Comparison of ENCODE assay signal across 8 mouse cellular contexts in the genomic region with DNA sequence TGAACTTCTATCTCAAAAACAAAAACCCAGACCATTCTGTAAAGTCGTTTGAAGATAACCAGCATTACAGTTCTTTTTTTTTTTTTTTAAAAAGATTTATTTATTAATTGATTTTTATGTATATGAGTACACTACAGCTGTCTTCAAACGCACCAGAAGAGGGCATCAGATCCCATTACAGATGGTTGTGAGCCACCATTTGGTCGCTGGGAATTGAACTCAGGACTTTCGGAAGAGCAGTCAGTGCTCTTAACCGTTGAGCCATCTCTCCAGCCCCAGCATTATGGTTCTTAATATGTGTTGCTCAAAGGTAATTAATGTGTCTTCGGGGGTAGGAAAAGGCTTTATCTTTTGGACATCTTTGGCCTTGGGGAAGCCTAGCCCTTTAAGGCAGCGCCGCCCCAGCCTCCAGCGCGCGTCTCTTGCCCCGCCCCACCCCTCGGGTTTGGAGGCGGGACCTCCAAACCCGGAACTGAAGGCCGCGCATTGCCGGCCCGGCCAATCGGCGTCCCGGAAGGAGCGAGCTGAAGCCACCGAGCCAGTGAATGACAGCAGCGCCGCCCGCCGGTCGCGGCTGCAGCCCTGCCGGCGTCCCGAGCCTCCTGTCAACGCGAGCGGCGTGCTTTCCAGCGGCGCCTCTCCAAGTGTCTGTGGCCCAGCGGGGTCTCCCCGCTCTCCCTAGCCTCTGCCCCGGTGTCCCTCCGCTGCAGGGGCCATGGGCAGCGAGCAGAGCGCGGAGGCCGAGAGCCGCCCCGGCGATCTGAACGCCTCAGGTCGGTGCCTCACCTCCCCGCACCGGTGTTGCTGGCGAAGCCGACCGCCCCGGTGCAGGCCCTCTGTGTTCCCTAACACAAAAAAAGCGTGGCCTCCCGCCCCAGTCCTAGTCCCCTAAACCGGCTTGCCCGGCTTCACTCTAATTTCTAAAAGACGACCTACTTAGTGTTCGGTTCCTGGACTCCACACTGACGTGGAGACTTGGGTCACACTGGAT. TPM values are rescaled to one million over a fixed set of nuclear protein-coding genes. Genes with fewer than 3 reads are reported as not detected.
DNase-seq lines count a peak whose midpoint lies in the region; ATAC-seq and TF ChIP-seq lines count a peak whose summit lies in the region.

No protein-coding gene starts in this region.

- peak overlapping the region; percentile 75 for H3K4me2 ChIP-seq in heart, embryonic 12.5 days
- H3K4me2 ChIP-seq in kidney, postnatal 0 days (ENCODE audit: low read length): peak overlapping the region; percentile 86
- peak overlapping the region; percentile 78 for H3K4me2 ChIP-seq in liver, embryonic 11.5 days
- H3K4me2 ChIP-seq in stomach, embryonic 14.5 days (replicated peaks; ENCODE audit: low read depth, low read length): peak overlapping the region; percentile 77

- H3K4me3 ChIP-seq in C2C12 (ENCODE audit: insufficient read depth, poor library complexity, severe bottlenecking): peak overlapping the region; percentile 51
- peak overlapping the region; percentile 95 for H3K4me3 ChIP-seq in erythroblast, embryonic 14.5 days (replicated peaks)
- H3K4me3 ChIP-seq in heart, embryonic 12.5 days: peak overlapping the region; percentile 69
- peak overlapping the region; percentile 69 for H3K4me3 ChIP-seq in kidney, postnatal 0 days (replicated peaks; ENCODE audit: low read depth, low read length)
- H3K4me3 ChIP-seq in liver, embryonic 11.5 days (ENCODE audit: low read depth, low read length): peak overlapping the region; percentile 85
- peak overlapping the region; percentile 59 for H3K4me3 ChIP-seq in stomach, embryonic 14.5 days (ENCODE audit: low read depth, low read length)

- no peaks in the 10 kb centered on the region for H3K36me3 ChIP-seq in C2C12 (ENCODE audit: control insufficient read depth, insufficient read depth)
- H3K36me3 ChIP-seq in erythroblast, embryonic 14.5 days (ENCODE audit: control insufficient read depth): peaks cover 15% of the 10 kb centered on the region
- H3K36me3 ChIP-seq in heart, embryonic 12.5 days: peaks cover 3% of the 10 kb centered on the region; the same call in 1 of the 2 replicates
- no peaks in the 10 kb centered on the region for H3K36me3 ChIP-seq in kidney, postnatal 0 days (ENCODE audit: insufficient read depth, low read length)
- H3K36me3 ChIP-seq in liver, embryonic 11.5 days (ENCODE audit: control insufficient read depth, insufficient read depth, low read length): no peaks in the 10 kb centered on the region
- H3K36me3 ChIP-seq in stomach, embryonic 14.5 days (ENCODE audit: control insufficient read depth, insufficient read depth, low read length): no peaks in the 10 kb centered on the region

- peak; percentile 98 for DNase-seq in brain, embryonic 14.5 days (ENCODE audit: low read depth)
- peak; percentile 96 for DNase-seq in kidney, postnatal 0 days (ENCODE audit: low spot score)
- peak; percentile 89 for DNase-seq in liver, embryonic 11.5 days (ENCODE audit: low spot score)
- DNase-seq in naive thymus-derived CD4-positive, alpha-beta T cell, adult 2 months (ENCODE audit: low read depth): peak; percentile 96

- no peaks in the 10 kb centered on the region for H3K9me3 ChIP-seq in erythroblast, embryonic 14.5 days (ENCODE audit: control insufficient read depth, low read length)
- no peaks in the 10 kb centered on the region for H3K9me3 ChIP-seq in heart, embryonic 12.5 days (replicated peaks)
- H3K9me3 ChIP-seq in kidney, postnatal 0 days (replicated peaks; ENCODE audit: low read length): no peaks in the 10 kb centered on the region
- H3K9me3 ChIP-seq in liver, embryonic 11.5 days (ENCODE audit: control insufficient read depth, low read length): no peaks in the 10 kb centered on the region
- no peaks in the 10 kb centered on the region for H3K9me3 ChIP-seq in stomach, embryonic 14.5 days (ENCODE audit: control insufficient read depth, low read depth, low read length)

- peaks cover 19% of the 10 kb centered on the region for H3K4me1 ChIP-seq in erythroblast, embryonic 14.5 days (ENCODE audit: control insufficient read depth)
- no peaks in the 10 kb centered on the region for H3K4me1 ChIP-seq in heart, embryonic 12.5 days (replicated peaks)
- no peaks in the 10 kb centered on the region for H3K4me1 ChIP-seq in kidney, postnatal 0 days (replicated peaks; ENCODE audit: insufficient read depth, low read length)
- H3K4me1 ChIP-seq in liver, embryonic 11.5 days (replicated peaks; ENCODE audit: control insufficient read depth, insufficient read depth, low read length): peaks cover 6% of the 10 kb centered on the region
- H3K4me1 ChIP-seq in stomach, embryonic 14.5 days (ENCODE audit: control insufficient read depth, insufficient read depth, low read length): peaks cover 5% of the 10 kb centered on the region; the same call in 1 of the 2 replicates

- H3K27ac ChIP-seq in heart, embryonic 12.5 days (ENCODE audit: poor library complexity, severe bottlenecking): peak overlapping the region; percentile 32; the same call in 1 of the 2 replicates
- H3K27ac ChIP-seq in kidney, postnatal 0 days: peak overlapping the region; percentile 65; the same call in 1 of the 2 replicates
- peak overlapping the region; percentile 82 for H3K27ac ChIP-seq in liver, embryonic 11.5 days (ENCODE audit: low read depth, low read length)
- 0 out of 2 replicates have a peak overlapping the region, but pooled peaks have one; percentile 6 for H3K27ac ChIP-seq in stomach, embryonic 14.5 days (ENCODE audit: low read length)

- peak; percentile 88 for TF ChIP-seq POLR2A in brain, embryonic 14.5 days (IDR thresholded peaks at IDR 0.05; ENCODE audit: borderline replicate concordance, extremely low read depth, insufficient read depth, insufficient read length, poor library complexity, severe bottlenecking)

- H3ac ChIP-seq in C2C12 (ENCODE audit: control insufficient read depth, insufficient read length, low read depth): peak overlapping the region; percentile 98

- H3K79me3 ChIP-seq in C2C12 (ENCODE audit: low read depth): no peaks in the 10 kb centered on the region

- H3K79me2 ChIP-seq in C2C12 (ENCODE audit: control insufficient read depth, insufficient read depth): no peaks in the 10 kb centered on the region

- TF ChIP-seq CTCF in C2C12 (IDR thresholded peaks at IDR 0.05; ENCODE audit: control insufficient read depth, insufficient read depth, insufficient read length): peak; percentile 94
- peak; percentile 51; the same call in 1 of the 2 replicates for TF ChIP-seq CTCF in brain, embryonic 14.5 days (IDR thresholded peaks at IDR 0.05; ENCODE audit: borderline replicate concordance, extremely low read depth, insufficient read depth, insufficient read length)
- TF ChIP-seq CTCF in kidney, postnatal 0 days (IDR thresholded peaks at IDR 0.05; ENCODE audit: low read depth): peak; percentile 75

- no peaks in the 10 kb centered on the region for H3K27me3 ChIP-seq in C2C12 (ENCODE audit: control insufficient read depth, insufficient read depth, insufficient read length)
- no peaks in the 10 kb centered on the region for H3K27me3 ChIP-seq in erythroblast, embryonic 14.5 days (ENCODE audit: control insufficient read depth)
- no peaks in the 10 kb centered on the region for H3K27me3 ChIP-seq in heart, embryonic 12.5 days (replicated peaks)
- no peaks in the 10 kb centered on the region for H3K27me3 ChIP-seq in kidney, postnatal 0 days (ENCODE audit: insufficient read depth, low read length)
- no peaks in the 10 kb centered on the region for H3K27me3 ChIP-seq in liver, embryonic 11.5 days (replicated peaks; ENCODE audit: control insufficient read depth, insufficient read depth, low read length)
- no peaks in the 10 kb centered on the region for H3K27me3 ChIP-seq in stomach, embryonic 14.5 days (ENCODE audit: control insufficient read depth, insufficient read depth, low read length)

- peak overlapping the region; percentile 78 for H3K9ac ChIP-seq in heart, embryonic 12.5 days
- peak overlapping the region; percentile 78 for H3K9ac ChIP-seq in kidney, postnatal 0 days (ENCODE audit: low read depth, low read length)
- peak overlapping the region; percentile 93 for H3K9ac ChIP-seq in liver, embryonic 11.5 days (ENCODE audit: low read depth, low read length)
- H3K9ac ChIP-seq in stomach, embryonic 14.5 days (replicated peaks; ENCODE audit: low read depth, low read length): peak overlapping the region; percentile 47

- WGBS in heart, embryonic 12.5 days: 2% methylated on average over 65 of the region's 65 CpGs
- 2% methylated on average over 60 of the region's 65 CpGs for WGBS in kidney, postnatal 0 days
- WGBS in liver, embryonic 11.5 days: 2% methylated on average over 65 of the region's 65 CpGs
- WGBS in stomach, embryonic 14.5 days: 1% methylated on average over 65 of the region's 65 CpGs

- peak; percentile 100 for ATAC-seq in heart, embryonic 12.5 days (ENCODE audit: insufficient number of reproducible peaks, low FRiP score)
- ATAC-seq in kidney, postnatal 0 days (replicated peaks; ENCODE audit: low FRiP score, low read depth): peak; percentile 99
- peak; percentile 96 for ATAC-seq in liver, embryonic 11.5 days (replicated peaks; ENCODE audit: low FRiP score)
- ATAC-seq in stomach, embryonic 14.5 days (ENCODE audit: insufficient number of reproducible peaks, insufficient read depth, low FRiP score, low read depth): peak; percentile 98

TF ChIP-seq in C2C12, 6 proteins besides CTCF, POLR2A, EP300 and RAD21:
- no peak for TF ChIP-seq MYOG (IDR thresholded peaks at IDR 0.05; ENCODE audit: control insufficient read depth, extremely low read depth, insufficient read length)
- TF ChIP-seq USF1 (IDR thresholded peaks at IDR 0.05; ENCODE audit: low read depth): no peak
- no peak for TF ChIP-seq FOSL1 (IDR thresholded peaks at IDR 0.05; ENCODE audit: insufficient read depth, low read length, poor library complexity, severe bottlenecking)
TF ChIP-seq in C2C12: peak in this region for 0.

RNA-seq across cellular contexts. Expression of a gene that starts 1.5 kb away (rescaled TPM):
- polyA plus RNA-seq in C2C12 (2012; fragmentation: generic; extraction: Trizol): 6.0 TPM
- polyA plus RNA-seq in brain, embryonic 14.5 days (2012; rRNA removed): 28.3 and 32.4 TPM in 2 replicates
- 2.4 and 2.7 TPM in 2 replicates for polyA plus RNA-seq in erythroblast, embryonic 14.5 days (2012)
- polyA plus RNA-seq in heart, embryonic 12.5 days (2016; fragmentation: Nextera tagmentation; extraction: Ambion mirVana): 14.7 and 14.8 TPM in 2 replicates
- polyA plus RNA-seq in kidney, postnatal 0 days (2015; fragmentation: Nextera tagmentation; extraction: Ambion mirVana): 20.0 and 20.1 TPM in 2 replicates
- 18.0 and 19.0 TPM in 2 replicates for polyA plus RNA-seq in liver, embryonic 11.5 days (2014; fragmentation: Nextera tagmentation; extraction: Ambion mirVana)
- polyA plus RNA-seq in stomach, embryonic 14.5 days (2014; fragmentation: Nextera tagmentation; extraction: Ambion mirVana): 18.4 and 21.1 TPM in 2 replicates

RNA-seq across cellular contexts. Expression of a gene that starts 8.5 kb away (rescaled TPM):
- not detected for polyA plus RNA-seq in C2C12 (2012; fragmentation: generic; extraction: Trizol)
- polyA plus RNA-seq in brain, embryonic 14.5 days (2012; rRNA removed): 1.4 and 1.6 TPM in 2 replicates
- polyA plus RNA-seq in erythroblast, embryonic 14.5 days (2012): not detected in 2 replicates
- polyA plus RNA-seq in heart, embryonic 12.5 days (2016; fragmentation: Nextera tagmentation; extraction: Ambion mirVana): 6.9 and 7.1 TPM in 2 replicates
- polyA plus RNA-seq in kidney, postnatal 0 days (2015; fragmentation: Nextera tagmentation; extraction: Ambion mirVana): 13.3 and 13.5 TPM in 2 replicates
- polyA plus RNA-seq in liver, embryonic 11.5 days (2014; fragmentation: Nextera tagmentation; extraction: Ambion mirVana): 1.0 and 1.9 TPM in 2 replicates
- 9.6 and 10.4 TPM in 2 replicates for polyA plus RNA-seq in stomach, embryonic 14.5 days (2014; fragmentation: Nextera tagmentation; extraction: Ambion mirVana)

Comparison
In these comparisons a context has a peak if more than half of its experiments do, and no peak if none do; other contexts are left out.
1. Peak in every context shown above with its lines: DNase-seq, ATAC-seq, H3K4me3 ChIP-seq and H3K27ac ChIP-seq.
2. H3K27ac ChIP-seq: peak in every context shown above with its lines; median percentile 82 in liver, embryonic 11.5 days; 65 in kidney, postnatal 0 days; 32 in heart, embryonic 12.5 days; 6 in stomach, embryonic 14.5 days.